Mouse (Mus musculus): Measurements from ENCODE around the gene Ggt6. TPM values are rescaled to one million over a fixed set of nuclear protein-coding genes. Genes with fewer than 3 reads are reported as not detected.
"Not testable (repeated sequence)": the region's sequence is repeated elsewhere in the genome, so short reads cannot be mapped to it uniquely, and the experiment has no call there.

Gene Ggt6
- polyA plus RNA-seq, 1 experiment from 2014 or later, result 0.32 TPM

DNA sequence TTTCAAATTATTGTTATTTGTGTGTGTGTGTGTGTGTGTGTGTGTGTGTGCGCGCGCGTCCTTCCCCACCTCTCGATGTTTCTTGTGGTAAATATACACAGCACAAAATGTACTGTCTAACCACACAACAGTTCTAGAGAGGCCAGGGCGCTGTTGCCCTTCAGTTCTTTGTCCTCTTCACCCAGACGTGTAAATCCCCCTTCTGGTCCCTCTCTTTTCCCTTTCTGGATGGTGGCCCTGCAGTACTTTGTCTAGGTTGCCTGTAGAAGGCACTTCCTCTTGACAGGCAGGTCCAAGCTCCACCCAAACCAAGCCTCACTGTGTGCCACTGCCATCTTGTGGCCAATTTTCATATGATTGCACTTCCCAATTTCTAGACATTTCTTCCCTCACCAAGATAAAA is 6.0 kb upstream of the Ggt6 start:
- WGBS, result 47% methylated on average over 7 of the region's 7 CpGs
- H3K27me3 ChIP-seq, result no peaks in the 10 kb centered on the region
- no peaks in the 10 kb centered on the region for H3K36me3 ChIP-seq
- no peak overlapping the region for H3K9ac ChIP-seq
- H3K4me1 ChIP-seq, result no peaks in the 10 kb centered on the region
- H3K27ac ChIP-seq, result no peak overlapping the region
- peak; percentile 46; the same call in 1 of the 2 replicates for ATAC-seq (ENCODE audit: low FRiP score)
- no peak overlapping the region for H3K4me3 ChIP-seq
- H3K4me2 ChIP-seq (replicated peaks), result 0 out of 2 replicates have a peak overlapping the region, but pooled peaks have one; percentile 21
- H3K9me3 ChIP-seq (replicated peaks), result no peaks in the 10 kb centered on the region

DNA sequence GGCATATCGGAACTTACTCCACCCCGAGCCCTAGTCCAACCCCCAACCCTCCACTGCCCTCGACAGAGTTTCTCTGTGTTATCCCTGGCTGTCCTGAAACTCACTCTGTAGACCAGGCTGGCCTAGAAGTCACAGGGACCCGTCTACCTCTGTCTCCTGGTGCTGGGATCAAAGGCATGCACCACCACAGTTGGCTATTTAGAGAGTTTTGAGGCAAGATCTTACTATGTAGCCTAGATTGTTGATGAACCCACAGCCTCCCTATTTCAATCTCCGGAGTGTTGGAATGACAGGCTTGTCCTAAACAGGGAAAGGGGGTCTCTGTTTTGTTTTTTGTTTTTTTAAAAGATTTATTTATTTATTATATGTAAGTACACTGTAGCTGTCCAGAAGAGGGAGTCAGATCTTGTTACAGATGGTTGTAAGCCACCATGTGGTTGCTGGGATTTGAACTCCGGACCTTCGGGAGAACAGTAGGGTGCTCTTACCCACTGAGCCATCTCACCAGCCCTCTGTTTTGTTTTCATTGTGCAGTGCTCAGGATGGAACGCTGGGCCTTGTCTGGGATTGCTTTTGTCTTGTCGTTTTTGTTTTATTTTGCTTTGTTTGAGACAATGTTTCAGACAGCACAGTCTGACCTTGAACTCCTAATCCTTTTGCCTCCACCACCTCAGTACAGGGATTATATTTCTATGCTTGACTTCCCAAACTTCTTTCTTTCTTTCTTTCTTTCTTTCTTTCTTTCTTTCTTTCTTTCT is 4.8 kb upstream of the Ggt6 start:
- not testable (repeated sequence) for H3K9me3 ChIP-seq (replicated peaks); H3K4me2 ChIP-seq (replicated peaks); H3K27me3 ChIP-seq; ATAC-seq (ENCODE audit: low FRiP score); H3K4me3 ChIP-seq; H3K27ac ChIP-seq; H3K36me3 ChIP-seq; H3K9ac ChIP-seq; H3K4me1 ChIP-seq
- whole genome bisulfite sequencing, result 59% methylated on average over 9 of the region's 9 CpGs

DNA sequence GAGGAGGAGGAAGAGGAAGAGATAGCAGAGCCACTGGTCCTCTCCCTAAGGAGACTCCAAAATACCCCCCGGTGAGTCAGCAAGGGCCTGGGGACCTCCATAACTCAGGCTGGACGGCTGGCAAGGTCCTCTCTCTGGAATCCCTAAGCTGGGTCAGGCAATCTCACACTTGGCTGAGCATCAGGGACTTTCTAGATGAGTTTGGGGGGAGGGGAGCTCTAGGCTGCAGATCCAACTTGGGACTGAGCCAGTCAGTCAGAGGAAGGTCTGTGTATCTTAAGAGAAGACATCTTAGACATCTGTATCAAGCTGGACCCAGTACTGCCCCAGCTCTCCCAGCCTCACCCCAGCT is 344 bp downstream of the Ggt6 start:
- H3K4me1 ChIP-seq, result 0 out of 2 replicates have a peak, but pooled peaks cover 4% of the 10 kb centered on the region
- WGBS, result 49% methylated on average over 2 of the region's 2 CpGs

DNA sequence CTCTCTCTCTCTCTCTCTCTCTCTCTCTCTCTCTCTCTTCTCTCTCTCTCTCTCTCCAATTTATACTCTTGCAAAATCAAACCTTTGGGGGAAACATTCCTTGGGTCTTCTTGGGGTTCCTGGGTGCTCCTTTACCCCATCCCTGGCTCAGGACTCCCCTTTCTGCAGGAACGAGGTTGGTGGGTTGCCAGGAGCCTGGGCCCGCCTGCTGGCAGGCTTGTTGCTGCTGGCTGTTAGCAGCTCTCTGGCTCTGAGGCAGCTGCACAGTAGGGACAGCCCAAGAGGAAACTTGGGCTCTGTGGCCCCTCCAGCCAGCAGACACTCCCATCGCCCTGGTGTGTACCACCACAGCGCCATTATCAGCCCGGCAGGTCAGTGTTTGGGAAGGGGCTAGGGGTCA is 945 bp downstream of the Ggt6 start:
- Histone ChIP-seq H3K9me3 (replicated peaks) (no peaks in the 10 kb centered on the region), H3K27me3 (no peaks in the 10 kb centered on the region), H3K4me3 (no peak overlapping the region), H3K36me3 (no peaks in the 10 kb centered on the region), H3K27ac (no peak overlapping the region), H3K4me1 (0 out of 2 replicates have a peak, but pooled peaks cover 4% of the 10 kb centered on the region), H3K9ac (no peak overlapping the region), H3K4me2 (replicated peaks) (no peak overlapping the region)
- WGBS, result 77% methylated on average over 5 of the region's 5 CpGs
- ATAC-seq (ENCODE audit: low FRiP score), result no peak

More for the DNA sequence above, 344 bp downstream of the Ggt6 start:
- Histone ChIP-seq H3K36me3 (no peaks in the 10 kb centered on the region), H3K27me3 (no peaks in the 10 kb centered on the region), H3K4me2 (replicated peaks) (no peak overlapping the region), H3K9me3 (replicated peaks) (no peaks in the 10 kb centered on the region), H3K4me3 (no peak overlapping the region), H3K27ac (no peak overlapping the region), H3K9ac (no peak overlapping the region)
- ATAC-seq (ENCODE audit: low FRiP score), result no peak

DNA sequence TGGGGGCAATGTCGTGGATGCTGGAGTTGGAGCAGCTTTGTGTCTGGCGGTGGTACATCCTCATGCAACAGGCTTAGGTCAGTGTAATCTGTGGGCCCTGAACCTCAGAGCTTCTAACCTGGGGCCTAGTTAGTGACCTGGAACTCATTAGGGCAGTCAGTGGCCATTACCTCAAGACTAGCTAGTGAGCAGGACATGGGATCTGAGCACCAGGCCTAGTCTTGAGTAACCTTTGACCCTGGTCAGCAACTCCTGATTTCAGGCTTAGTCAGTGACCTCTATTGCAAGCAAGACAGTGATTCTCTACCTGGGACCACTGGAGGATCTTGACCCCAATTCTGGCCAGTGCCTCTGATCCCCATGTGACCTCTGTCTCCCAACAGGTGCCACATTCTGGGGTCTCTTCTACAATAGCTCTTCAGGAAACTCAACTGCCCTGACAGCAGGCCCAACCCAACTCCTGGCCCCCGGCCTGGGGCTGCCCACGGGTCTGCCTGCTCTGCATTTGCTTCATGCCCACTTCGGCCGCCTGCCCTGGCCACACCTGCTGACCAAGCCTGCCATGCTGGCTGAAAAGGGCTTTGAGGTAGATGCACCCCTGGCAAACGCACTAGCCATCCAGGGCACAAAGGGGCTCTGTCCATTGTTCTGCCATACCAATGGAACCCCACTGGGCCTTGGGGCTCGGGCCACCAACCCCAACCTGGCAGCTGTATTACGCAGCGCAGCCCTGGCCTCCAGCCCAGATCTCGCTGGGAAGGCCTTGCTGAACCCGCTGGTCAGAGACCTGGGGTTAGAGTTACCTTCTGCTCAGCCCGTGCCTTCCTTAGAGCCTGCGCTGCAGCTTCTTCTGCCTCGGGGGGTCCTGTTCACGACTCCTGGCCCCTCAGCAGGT is 1.7 kb downstream of the Ggt6 start:
- H3K9me3 ChIP-seq (replicated peaks), result no peaks in the 10 kb centered on the region
- no peaks in the 10 kb centered on the region for H3K36me3 ChIP-seq
- no peak for ATAC-seq (ENCODE audit: low FRiP score)
- H3K27me3 ChIP-seq, result no peaks in the 10 kb centered on the region
- peaks cover 8% of the 10 kb centered on the region for H3K4me1 ChIP-seq
- no peak overlapping the region for H3K4me2 ChIP-seq (replicated peaks)
- no peak overlapping the region for H3K27ac ChIP-seq
- no peak overlapping the region for H3K4me3 ChIP-seq
- 83% methylated on average over 16 of the region's 16 CpGs for WGBS
- no peak overlapping the region for H3K9ac ChIP-seq

DNA sequence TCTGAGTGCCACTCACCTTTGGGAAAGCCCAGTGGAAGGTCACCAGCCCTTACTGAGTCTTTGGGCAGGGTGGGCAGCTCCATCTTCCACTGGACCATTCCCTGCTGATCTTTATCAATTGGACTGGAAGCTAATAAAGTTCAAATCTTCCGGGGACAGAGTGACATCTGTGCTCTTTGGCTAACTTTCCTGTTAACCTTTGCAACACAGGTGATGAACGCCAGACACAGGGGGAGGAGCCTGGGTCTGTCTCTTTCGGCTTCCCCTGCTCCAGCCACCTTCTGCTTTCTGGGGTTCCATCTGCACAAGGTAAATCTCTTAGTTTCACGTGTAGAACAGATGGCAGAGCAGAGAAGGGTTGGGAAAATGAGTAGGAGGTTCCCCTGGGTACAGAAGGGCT is 3.1 kb downstream of the Ggt6 start:
- Histone ChIP-seq H3K27ac (no peak overlapping the region), H3K4me2 (replicated peaks) (no peak overlapping the region), H3K27me3 (no peaks in the 10 kb centered on the region), H3K4me3 (no peak overlapping the region), H3K9ac (no peak overlapping the region), H3K9me3 (replicated peaks) (no peaks in the 10 kb centered on the region), H3K4me1 (peaks cover 15% of the 10 kb centered on the region), H3K36me3 (peaks cover 11% of the 10 kb centered on the region)
- no peak for ATAC-seq (ENCODE audit: low FRiP score)
- WGBS, result 71% methylated on average over 4 of the region's 4 CpGs

DNA sequence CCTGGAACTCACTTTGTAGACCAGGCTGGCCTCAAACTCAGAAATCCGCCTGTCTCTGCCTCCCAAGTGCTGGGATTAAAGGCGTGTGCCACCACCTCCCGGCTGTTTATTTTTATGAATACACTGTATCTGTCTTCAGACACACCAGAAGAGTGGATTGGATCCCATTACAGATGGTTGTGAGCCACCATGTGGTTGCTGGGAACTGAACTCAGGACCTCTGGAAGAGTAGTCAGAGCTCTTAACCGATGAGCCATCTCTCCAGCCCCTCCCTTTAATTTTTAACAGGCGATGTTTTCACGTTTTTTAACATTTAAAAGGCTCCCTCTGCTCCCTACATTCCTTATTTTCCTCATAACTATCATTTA is 5.3 kb downstream of the Ggt6 start:
- WGBS, result 37% methylated on average over 6 of the region's 6 CpGs
- Histone ChIP-seq H3K4me1 (peaks cover 15% of the 10 kb centered on the region), H3K4me2 (replicated peaks) (peak overlapping the region; percentile 97), H3K27ac (peak overlapping the region; percentile 94), H3K4me3 (peak overlapping the region; percentile 87), H3K9ac (peak overlapping the region; percentile 86), H3K36me3 (peaks cover 33% of the 10 kb centered on the region)
- H3K9me3 ChIP-seq (replicated peaks); H3K27me3 ChIP-seq: not testable (repeated sequence)
- peak; percentile 39; the same call in 1 of the 2 replicates for ATAC-seq (ENCODE audit: low FRiP score)

DNA sequence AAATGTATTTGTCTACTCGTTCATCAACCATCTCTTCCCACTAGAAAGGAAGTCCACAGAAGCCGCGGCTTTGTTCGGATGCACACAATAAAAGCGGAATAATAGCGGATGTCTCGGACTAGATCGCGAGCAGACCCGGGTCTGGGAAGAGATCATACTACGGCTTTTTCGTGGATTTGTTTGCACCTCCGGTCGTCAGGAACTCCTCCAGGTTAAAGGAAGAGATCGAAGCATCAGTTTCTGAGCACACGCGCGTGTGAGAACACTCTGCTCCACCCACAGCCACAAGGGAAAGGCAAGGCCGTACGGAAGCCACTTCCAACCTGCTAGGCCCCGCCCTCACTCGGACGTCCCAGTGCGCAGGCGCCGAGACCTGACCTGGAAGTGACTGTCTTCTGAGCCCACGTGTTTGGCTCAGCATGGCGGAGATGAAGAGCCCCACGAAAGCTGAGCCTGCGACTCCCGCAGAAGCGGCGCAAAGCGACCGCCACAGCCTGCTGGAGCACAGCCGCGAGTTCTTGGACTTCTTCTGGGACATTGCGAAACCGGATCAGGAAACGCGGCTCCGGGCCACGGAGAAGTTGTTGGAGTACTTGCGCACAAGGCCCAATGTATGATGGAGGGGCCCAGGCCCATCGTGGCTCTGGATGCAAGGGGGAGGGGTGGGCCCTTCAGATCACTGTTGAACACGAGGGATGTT is 5.8 kb downstream of the Ggt6 start, which contains the start of gene Mybbp1a:
Mybbp1a (plus strand) TSS at position 391 of the 700 bp plus-strand sequence.
- Histone ChIP-seq H3K36me3 (peaks cover 38% of the 10 kb centered on the region), H3K27ac (peak within 1 kb of the TSS; percentile 94), H3K27me3 (no peaks in the 10 kb centered on the region), H3K4me1 (peaks cover 12% of the 10 kb centered on the region), H3K4me3 (peak within 1 kb of the TSS; percentile 87), H3K4me2 (replicated peaks) (peak within 1 kb of the TSS; percentile 97), H3K9me3 (replicated peaks) (no peaks in the 10 kb centered on the region), H3K9ac (peak within 1 kb of the TSS; percentile 86)
- peak; percentile 95 for ATAC-seq (ENCODE audit: low FRiP score)
- under 1% methylated on average over 46 of the region's 46 CpGs for WGBS

DNA sequence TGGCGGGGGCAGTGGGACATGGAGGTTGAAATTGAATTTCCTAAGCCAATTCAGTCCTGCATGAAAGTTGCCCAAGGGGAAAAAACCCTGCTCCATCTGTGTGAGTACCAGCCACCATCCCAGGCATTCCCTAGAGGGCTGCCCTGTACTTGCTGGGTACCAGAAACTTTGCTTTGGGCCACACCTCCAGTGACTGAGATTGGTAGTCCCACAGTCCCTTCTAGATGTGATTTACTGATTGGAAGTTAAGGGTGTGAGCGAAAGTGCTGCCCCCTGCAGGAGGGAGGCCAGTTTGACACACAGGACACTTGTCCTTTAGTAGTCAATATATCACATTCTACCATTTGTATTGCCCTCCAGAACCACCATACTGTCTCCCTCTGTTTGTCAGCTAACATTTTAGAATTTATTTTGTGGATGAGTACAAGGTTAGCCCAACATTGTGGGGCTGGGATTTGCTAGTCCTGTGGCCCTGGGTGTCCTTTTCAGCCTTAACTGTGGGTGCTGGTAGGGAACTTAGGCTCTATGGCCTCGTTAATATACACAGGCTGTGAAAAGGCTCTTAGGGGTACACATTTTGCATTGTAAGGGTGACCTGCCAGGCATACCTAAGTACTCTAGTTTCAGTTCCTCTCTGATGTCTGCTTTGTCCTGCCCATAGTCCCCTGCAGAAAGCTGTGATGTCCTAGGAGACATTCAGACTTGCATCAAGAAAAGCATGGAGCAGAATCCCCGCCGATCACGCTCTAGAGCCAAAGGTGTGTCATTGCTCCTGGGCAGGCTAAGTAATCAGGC is 11.2 kb downstream of the Ggt6 start:
- Histone ChIP-seq H3K4me3 (no peak overlapping the region), H3K9ac (no peak overlapping the region), H3K27me3 (no peaks in the 10 kb centered on the region), H3K36me3 (peaks cover 92% of the 10 kb centered on the region), H3K4me2 (replicated peaks) (no peak overlapping the region), H3K27ac (no peak overlapping the region), H3K9me3 (replicated peaks) (no peaks in the 10 kb centered on the region), H3K4me1 (peaks cover 12% of the 10 kb centered on the region)
- WGBS, result 86% methylated on average over 6 of the region's 6 CpGs
- no peak for ATAC-seq (ENCODE audit: low FRiP score)

DNA sequence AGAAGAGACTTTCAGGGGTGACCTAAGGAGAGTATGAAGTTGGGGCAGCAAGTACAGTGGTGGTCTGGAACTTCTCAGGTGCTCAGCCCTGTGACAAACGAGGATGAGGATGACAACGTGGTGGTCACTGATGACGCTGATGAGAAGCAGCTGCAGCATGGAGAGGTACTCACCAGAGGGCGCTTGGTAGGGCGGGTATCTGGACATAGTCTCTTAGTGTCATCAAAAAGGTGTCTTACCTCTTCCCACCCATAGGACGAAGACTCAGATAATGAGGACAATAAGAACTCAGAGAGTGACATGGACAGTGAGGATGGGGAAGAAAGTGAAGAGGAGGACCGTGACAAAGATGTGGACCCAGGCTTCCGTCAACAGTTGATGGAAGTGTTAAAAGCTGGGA is 12.1 kb downstream of the Ggt6 start:
- no peak overlapping the region for H3K4me3 ChIP-seq
- no peak overlapping the region for H3K4me2 ChIP-seq (replicated peaks)
- peaks cover 2% of the 10 kb centered on the region for H3K4me1 ChIP-seq
- H3K27ac ChIP-seq, result no peak overlapping the region
- WGBS, result 84% methylated on average over 8 of the region's 8 CpGs
- H3K36me3 ChIP-seq, result peaks cover 99% of the 10 kb centered on the region
- ATAC-seq (ENCODE audit: low FRiP score), result no peak
- no peaks in the 10 kb centered on the region for H3K9me3 ChIP-seq (replicated peaks)
- H3K9ac ChIP-seq, result no peak overlapping the region
- no peaks in the 10 kb centered on the region for H3K27me3 ChIP-seq

DNA sequence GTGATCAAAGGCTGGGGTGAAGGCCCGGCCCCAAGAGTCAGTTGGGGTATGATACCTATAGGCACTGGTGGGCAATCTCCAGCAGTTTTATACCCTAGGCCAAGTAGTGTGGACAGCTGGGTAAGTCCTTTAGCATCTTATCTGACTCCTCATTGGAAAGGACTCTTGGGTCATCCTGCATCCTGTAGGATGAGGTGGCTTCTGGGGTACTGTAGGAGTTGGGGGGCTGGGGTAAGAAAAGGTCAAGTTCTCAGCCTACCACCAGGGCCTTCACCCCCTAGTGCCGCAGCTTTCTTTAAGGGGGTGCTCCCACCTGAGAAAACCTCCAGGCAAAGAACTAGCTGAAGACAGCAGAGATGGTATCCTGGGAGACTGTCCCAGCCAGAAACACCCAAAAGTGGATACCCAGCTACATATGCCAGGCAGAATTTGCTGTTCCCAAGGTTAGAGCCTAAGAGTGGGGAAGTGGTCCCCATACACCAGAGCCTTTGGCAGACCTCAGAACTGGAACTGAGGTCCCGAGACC is 16.9 kb downstream of the Ggt6 start:
- Histone ChIP-seq H3K36me3 (peaks cover 73% of the 10 kb centered on the region), H3K9me3 (replicated peaks) (no peaks in the 10 kb centered on the region), H3K4me3 (no peak overlapping the region), H3K4me1 (peaks cover 16% of the 10 kb centered on the region), H3K27me3 (no peaks in the 10 kb centered on the region), H3K9ac (no peak overlapping the region), H3K4me2 (replicated peaks) (no peak overlapping the region), H3K27ac (no peak overlapping the region)
- ATAC-seq (ENCODE audit: low FRiP score), result no peak
- WGBS, result 86% methylated on average over 3 of the region's 3 CpGs
